Mouse (Mus musculus): ENCODE measurements around the gene Fgf12.

The Fgf12 gene

DNA sequence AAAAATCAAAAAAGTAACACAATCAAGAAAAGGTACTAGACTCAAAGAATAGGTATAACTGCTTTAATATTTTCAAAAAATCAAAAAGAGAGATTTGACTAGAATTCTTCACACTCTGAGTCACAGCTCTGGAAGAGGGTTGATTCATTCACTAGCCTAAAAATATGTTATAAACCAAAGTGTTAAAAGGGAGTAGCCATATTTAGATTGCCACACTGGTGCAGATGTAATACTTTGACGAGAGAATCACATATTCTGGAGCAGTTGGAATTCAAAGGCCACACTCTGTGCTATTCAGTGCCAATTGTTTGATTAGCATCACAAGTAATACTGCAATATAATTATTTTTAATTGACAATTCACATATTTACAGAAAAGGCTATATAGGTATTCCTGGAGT, 416.2 kb downstream of the Fgf12 start:
- no peak for DNase-seq (ENCODE audit: low read depth, low spot score)

GRCm38 (mm10) chr16:28335025-28335424, 417.8 kb downstream of the Fgf12 start:
- DNase-seq (ENCODE audit: low read depth, low spot score): no peak

DNA sequence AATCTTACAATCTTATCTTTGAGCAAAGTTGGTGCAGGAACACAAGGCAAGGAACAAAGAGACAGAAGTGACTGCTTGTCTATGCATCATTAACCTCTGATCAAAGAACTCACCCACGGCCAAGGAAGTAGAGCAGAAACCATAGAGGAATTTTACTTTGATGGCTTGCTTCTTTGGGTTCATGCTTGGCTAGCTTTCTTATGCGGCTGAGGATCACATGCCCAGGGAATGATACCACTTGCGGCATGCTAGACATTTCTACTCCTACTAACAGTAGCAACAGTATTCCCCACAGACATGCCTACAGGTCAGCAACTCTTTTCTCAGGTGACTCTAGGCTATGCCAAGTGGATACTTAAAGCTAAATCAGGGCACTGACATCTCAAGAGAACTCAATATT, 429.3 kb downstream of the Fgf12 start:
- DNase-seq (ENCODE audit: low read depth, low spot score): no peak

- no peak for DNase-seq (ENCODE audit: low read depth, low spot score)
These were observed 441.2 kb downstream of the Fgf12 start for GRCm38 (mm10) chr16:28311618-28312017.

DNA sequence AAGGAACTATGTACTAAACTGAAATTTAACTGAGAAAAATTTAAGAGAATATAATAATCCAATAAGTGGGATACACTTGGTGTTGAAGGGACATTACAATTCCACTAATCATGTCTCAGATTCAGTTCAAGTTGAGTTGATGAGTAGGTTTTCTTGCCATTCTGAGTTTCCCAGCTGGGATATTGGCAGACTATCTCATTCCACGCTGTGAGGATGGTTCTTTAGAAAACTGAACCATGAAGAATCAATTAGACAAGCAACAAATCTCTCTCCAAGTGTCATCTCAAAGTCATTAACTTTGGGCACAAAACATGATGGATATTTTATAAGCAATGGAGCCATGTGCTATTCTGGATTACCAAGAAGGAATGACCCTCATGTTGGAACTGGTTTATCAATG, 449.0 kb downstream of the Fgf12 start:
- no peak for DNase-seq (ENCODE audit: low read depth, low spot score)

DNA sequence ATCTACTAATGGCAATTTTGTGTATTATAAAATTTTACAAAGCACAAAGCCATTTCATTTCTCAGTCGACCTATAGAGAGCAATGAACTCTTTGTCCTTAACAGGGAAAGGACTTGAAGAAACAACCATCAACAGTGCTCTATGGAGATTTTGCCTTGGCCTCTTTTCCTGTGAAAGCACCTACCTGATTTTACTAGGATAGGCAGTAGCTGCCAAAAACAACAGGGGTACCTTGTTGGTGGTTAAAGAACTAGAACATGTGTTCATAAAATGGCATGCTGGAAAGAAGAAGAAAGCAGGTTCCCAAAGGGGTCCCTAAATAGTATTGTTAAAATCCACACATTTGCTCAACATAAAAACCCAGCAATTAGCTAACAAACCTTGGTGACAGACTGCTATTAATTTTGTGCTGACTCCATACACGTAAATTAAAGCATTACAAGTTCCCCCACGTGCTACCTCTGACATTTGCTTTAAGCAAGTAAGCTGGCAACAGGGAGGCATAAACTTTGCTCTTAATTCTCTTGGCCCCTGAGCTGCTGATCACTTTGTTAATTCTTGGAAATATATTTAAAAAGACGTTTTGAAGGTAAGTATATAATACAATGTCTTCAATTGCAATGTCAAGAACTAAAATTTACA, 463.1 kb downstream of the Fgf12 start:
- DNase-seq (ENCODE audit: low read depth, low spot score): no peak

- DNase-seq (ENCODE audit: low read depth, low spot score): no peak
These were observed 495.0 kb downstream of the Fgf12 start for GRCm38 (mm10) chr16:28257904-28258303.

DNA sequence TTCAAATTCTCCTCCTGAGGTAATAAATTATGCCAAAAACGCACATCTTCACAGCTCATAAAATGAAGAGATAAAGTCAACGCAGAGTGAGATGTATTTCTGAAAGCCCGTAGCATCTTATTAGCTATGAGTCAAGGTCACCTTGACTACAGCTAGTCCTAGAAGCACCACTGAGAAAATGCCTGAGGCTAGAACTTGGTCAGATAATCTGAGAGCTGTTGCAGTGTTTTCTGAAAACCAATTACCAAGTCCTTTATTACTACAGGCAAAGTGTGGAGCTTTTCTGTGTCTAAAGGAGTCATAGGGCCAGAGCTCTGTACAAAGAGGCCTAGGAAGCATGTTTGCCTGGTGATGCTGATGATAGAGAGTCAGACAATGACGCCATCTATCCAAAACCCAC, 498.6 kb downstream of the Fgf12 start:
- no peak for DNase-seq (ENCODE audit: low read depth, low spot score)

DNA sequence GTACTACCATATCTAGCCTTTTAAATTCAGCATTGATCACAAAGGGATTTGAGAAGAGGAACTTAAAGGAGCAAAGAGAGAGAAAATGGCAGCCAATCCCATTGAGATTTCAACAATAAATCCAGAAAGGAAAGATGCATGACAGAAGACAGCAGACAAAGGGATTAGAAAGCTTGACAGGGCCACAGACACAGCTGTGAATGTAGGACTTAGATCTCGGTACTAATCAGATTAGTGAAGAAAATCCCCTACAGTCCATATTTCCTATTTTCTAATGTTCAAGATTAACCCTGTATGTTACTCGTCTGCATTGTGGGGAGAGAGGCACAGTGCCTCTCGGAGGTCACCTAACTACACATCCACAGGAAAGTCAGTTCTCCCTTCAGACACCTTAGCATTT, 500.9 kb downstream of the Fgf12 start:
- no peak for DNase-seq (ENCODE audit: low read depth, low spot score)

DNA sequence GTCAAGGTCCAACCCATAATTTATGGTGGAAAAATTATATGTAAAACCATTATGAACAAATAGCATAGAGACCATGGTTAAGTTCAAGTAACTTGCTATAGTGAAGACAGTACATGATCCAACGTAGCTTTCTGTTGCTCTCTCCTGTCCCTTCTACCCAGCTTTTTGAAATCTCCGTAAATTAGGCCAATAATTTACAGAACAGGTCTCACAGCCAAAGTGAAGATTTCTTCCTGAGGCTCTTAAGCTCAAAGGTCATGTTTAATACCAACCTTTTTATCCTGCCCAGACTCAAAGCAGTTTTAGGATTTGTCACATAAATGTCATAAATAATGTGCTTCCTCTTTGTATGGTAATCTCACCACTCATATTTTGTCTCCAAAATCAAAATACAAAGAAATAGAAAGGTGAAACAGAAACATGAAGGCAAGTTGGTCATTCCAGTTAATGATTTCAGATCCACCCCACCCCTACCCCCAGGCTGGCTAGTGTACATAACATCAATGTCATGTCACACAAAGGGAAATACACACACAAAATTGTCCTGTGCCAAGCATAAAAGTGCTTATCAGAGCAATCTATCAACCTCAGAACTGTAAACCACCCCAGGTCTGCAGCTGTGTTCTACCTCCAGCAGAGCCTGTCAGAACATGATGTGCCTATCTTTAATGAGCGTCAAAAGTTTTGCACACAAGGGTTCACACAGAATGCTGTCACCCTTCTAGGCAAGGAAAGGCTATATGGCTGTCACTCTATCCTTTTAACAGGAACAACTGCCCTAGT, 509.8 kb downstream of the Fgf12 start:
- DNase-seq (ENCODE audit: low read depth, low spot score): no peak

GRCm38 (mm10) chr16:28239382-28239781, 513.5 kb downstream of the Fgf12 start:
- no peak for DNase-seq (ENCODE audit: low read depth, low spot score)

GRCm38 (mm10) chr16:28238019-28238868, 514.6 kb downstream of the Fgf12 start:
- no peak for DNase-seq (ENCODE audit: low read depth, low spot score)

GRCm38 (mm10) chr16:28215930-28216329, 536.9 kb downstream of the Fgf12 start:
- DNase-seq (ENCODE audit: low read depth, low spot score): no peak

DNA sequence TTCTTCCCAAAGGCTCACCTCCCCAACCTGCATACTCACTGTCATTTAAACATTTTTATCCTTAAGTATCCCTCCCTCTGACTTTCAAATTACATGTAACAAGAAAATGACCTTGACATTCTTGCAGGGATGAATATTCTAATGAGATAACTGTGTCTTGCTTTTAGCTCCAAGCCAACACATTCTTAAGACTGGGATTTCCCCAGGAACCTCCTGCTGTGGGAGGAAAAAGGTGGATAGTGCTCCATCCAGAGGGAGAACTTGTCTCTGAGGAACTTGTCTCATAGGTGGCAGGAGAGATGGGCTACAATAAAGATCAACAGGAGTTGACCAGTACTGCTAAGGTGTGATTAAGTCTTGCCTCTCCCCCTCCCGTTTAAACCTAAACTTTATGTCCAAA, 540.5 kb downstream of the Fgf12 start:
- peak; percentile 51 for DNase-seq (ENCODE audit: low read depth, low spot score)

- no peak for DNase-seq (ENCODE audit: low read depth, low spot score)
These were observed 596.4 kb downstream of the Fgf12 start for GRCm38 (mm10) chr16:28156443-28156842.

- DNase-seq (ENCODE audit: low read depth, low spot score): peak; percentile 22
These were observed 611.9 kb downstream of the Fgf12 start for GRCm38 (mm10) chr16:28140972-28141371.

GRCm38 (mm10) chr16:28127006-28127405, 625.9 kb downstream of the Fgf12 start:
- DNase-seq (ENCODE audit: low read depth, low spot score): no peak
